Mouse (Mus musculus): ENCODE results near the gene Glp2r. TPM values are rescaled to one million over a fixed set of nuclear protein-coding genes. Genes with fewer than 3 reads are reported as not detected.

Gene Glp2r
- polyA plus RNA-seq, 1 experiment from 2014 or later = not detected

DNA sequence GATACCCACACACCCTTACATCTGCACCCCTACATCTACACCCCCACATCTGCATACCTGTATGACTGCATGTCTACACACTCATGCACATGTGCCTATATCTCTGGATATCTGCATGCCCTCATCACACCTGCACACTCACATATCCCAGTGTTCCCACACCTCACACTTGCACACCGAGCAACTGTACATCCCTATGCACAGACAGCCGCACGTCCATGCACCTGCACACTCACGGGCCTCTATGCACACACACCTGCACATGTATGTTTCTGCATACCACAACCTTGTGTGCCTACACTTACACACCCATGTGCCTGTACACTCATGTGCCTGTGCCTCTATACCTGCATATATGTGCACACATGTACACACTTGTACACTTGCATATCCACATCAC, 107.5 kb downstream of the Glp2r start:
- Histone ChIP-seq H3K4me1 (ENCODE audit: control insufficient read depth, insufficient read depth, low read length) (peaks cover 8% of the 10 kb centered on the region), H3K4me2 (ENCODE audit: low read depth, low read length) (no peak overlapping the region), H3K27me3 (replicated peaks; ENCODE audit: control insufficient read depth, insufficient read depth, low read length) (no peaks in the 10 kb centered on the region), H3K36me3 (ENCODE audit: control insufficient read depth, insufficient read depth, low read length) (no peaks in the 10 kb centered on the region), H3K9me3 (ENCODE audit: control insufficient read depth, low read length) (no peaks in the 10 kb centered on the region), H3K9ac (ENCODE audit: low read depth, low read length) (no peak overlapping the region), H3K27ac (replicated peaks; ENCODE audit: low read depth, low read length) (no peak overlapping the region), H3K4me3 (ENCODE audit: low read depth, low read length) (no peak overlapping the region)
- DNase-seq (ENCODE audit: low spot score) (no peak), ATAC-seq (ENCODE audit: low read depth) (no peak)
- whole genome bisulfite sequencing = 91% methylated on average over 4 of the region's 4 CpGs

DNA sequence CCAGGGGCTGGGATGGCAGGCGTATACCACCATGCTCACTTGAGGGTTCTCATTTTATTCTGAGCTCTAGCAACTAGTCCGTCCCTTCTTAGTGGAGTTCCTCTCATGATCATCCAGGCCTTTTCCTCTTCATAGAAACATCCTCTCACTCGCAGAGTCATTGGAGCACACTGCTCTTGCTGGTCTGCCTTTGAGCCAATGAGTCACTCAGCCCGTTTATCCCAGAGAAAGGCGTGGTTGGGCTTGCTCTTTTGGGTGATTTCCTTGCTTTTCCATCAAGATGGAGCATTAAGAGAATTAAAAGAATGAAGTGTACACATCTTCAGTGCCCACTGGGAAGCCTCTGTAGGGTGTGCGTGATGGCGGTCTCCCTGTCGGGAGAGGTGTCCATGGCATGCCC, 109.5 kb downstream of the Glp2r start:
- H3K4me2 ChIP-seq (ENCODE audit: low read depth, low read length) = no peak overlapping the region
- H3K4me1 ChIP-seq (ENCODE audit: control insufficient read depth, insufficient read depth, low read length) = no peaks in the 10 kb centered on the region
- WGBS = 89% methylated on average over 8 of the region's 8 CpGs
- DNase-seq (ENCODE audit: low spot score) (no peak), ATAC-seq (ENCODE audit: low read depth) (no peak)
- H3K9ac ChIP-seq (ENCODE audit: low read depth, low read length) = no peak overlapping the region
- H3K9me3 ChIP-seq (ENCODE audit: control insufficient read depth, low read length) = no peaks in the 10 kb centered on the region
- H3K36me3 ChIP-seq (ENCODE audit: control insufficient read depth, insufficient read depth, low read length) = no peaks in the 10 kb centered on the region
- H3K27ac ChIP-seq (replicated peaks; ENCODE audit: low read depth, low read length) = no peak overlapping the region
- no peak overlapping the region for H3K4me3 ChIP-seq (ENCODE audit: low read depth, low read length)
- H3K27me3 ChIP-seq (replicated peaks; ENCODE audit: control insufficient read depth, insufficient read depth, low read length) = no peaks in the 10 kb centered on the region

DNA sequence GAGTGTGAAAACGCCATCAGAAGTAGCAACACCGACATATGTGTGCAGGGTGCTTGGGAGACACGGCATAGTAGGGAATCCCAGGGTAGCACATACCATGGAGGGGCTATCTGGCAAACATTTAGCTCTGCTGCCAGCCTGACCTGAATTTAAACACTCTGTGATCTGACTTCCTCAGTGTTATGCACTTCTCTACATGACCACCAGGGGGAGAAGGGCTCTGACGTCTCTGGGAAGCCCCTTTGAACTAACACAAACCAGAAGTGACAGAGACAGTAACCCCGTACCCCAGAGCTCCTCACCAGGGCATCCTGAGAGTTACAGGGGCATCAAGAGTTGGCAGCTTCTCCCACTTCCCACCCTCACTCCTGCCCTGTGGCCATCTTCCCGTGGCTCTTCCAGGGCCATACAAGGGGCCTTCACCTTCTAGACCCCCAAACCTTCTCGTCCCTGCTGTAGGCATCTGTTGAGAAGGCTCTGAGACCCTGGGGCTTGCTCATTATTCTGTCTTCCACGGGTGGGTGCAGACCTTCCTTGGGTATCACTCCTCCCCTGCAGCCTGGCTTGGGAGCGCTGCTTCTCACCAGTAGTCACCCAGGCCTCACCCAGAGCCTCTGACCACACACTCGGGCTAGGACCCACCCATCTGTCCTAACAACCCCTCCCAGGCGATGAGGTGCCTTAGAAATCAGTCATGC, 113.1 kb downstream of the Glp2r start:
- Histone ChIP-seq H3K4me1 (ENCODE audit: control insufficient read depth, insufficient read depth, low read length) (peaks cover under 1% of the 10 kb centered on the region), H3K9me3 (ENCODE audit: control insufficient read depth, low read length) (no peaks in the 10 kb centered on the region), H3K9ac (ENCODE audit: low read depth, low read length) (no peak overlapping the region), H3K27ac (replicated peaks; ENCODE audit: low read depth, low read length) (no peak overlapping the region), H3K4me2 (ENCODE audit: low read depth, low read length) (no peak overlapping the region), H3K36me3 (ENCODE audit: control insufficient read depth, insufficient read depth, low read length) (no peaks in the 10 kb centered on the region), H3K4me3 (ENCODE audit: low read depth, low read length) (no peak overlapping the region), H3K27me3 (replicated peaks; ENCODE audit: control insufficient read depth, insufficient read depth, low read length) (no peaks in the 10 kb centered on the region)
- ATAC-seq (ENCODE audit: low read depth) = no peak
- DNase-seq (ENCODE audit: low spot score) = no peak
- 48% methylated on average over 11 of the region's 11 CpGs for WGBS

DNA sequence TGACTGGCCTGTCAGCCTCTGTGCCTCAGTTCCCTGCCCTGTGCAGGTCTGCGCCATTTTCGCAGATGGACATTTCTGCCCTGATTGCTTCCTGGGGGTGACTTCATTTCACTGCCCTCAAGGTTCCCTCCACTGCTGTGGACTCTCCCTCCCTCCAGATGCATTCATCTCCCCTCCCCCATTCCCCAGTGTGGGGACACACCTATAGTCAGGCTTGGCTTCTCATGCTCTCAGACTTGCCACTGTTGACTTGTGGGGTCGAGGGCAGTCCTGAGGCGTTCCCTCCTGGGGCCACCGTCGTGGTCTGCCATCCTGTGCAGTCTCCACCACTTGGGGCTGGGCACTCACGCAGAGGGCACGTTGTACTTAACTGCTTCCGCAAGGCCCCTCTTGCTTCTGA, 114.1 kb downstream of the Glp2r start:
- Histone ChIP-seq H3K4me2 (ENCODE audit: low read depth, low read length) (no peak overlapping the region), H3K9ac (ENCODE audit: low read depth, low read length) (no peak overlapping the region), H3K9me3 (ENCODE audit: control insufficient read depth, low read length) (no peaks in the 10 kb centered on the region), H3K36me3 (ENCODE audit: control insufficient read depth, insufficient read depth, low read length) (no peaks in the 10 kb centered on the region), H3K4me1 (ENCODE audit: control insufficient read depth, insufficient read depth, low read length) (peaks cover 5% of the 10 kb centered on the region), H3K27me3 (replicated peaks; ENCODE audit: control insufficient read depth, insufficient read depth, low read length) (no peaks in the 10 kb centered on the region), H3K27ac (replicated peaks; ENCODE audit: low read depth, low read length) (no peak overlapping the region), H3K4me3 (ENCODE audit: low read depth, low read length) (no peak overlapping the region)
- ATAC-seq (ENCODE audit: low read depth) = no peak
- WGBS = 80% methylated on average over 9 of the region's 9 CpGs
- no peak for DNase-seq (ENCODE audit: low spot score)

DNA sequence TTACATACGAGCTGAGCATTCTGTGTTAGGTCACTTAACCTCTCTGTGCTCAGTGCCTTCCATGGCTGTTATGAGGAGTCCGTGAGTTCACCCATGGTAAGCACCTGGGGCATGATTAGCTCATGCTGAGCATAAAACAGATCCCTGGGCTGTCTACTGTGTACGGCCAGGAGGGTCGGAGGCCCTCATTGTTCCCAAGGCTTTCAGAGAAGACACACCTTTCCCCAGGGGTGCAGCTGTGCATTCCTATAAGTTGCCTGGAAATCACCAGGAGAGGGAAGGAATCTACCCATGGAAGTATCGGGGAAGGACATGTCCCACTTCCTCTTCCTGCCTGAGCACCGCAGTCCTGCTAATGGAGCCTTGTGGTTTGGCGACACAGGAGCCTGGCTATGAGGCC, 114.6 kb downstream of the Glp2r start:
- H3K4me1 ChIP-seq (ENCODE audit: control insufficient read depth, insufficient read depth, low read length) = peaks cover 5% of the 10 kb centered on the region
- H3K4me2 ChIP-seq (ENCODE audit: low read depth, low read length) = no peak overlapping the region
- no peak overlapping the region for H3K4me3 ChIP-seq (ENCODE audit: low read depth, low read length)
- H3K9me3 ChIP-seq (ENCODE audit: control insufficient read depth, low read length) = no peaks in the 10 kb centered on the region
- no peaks in the 10 kb centered on the region for H3K27me3 ChIP-seq (replicated peaks; ENCODE audit: control insufficient read depth, insufficient read depth, low read length)
- 70% methylated on average over 7 of the region's 7 CpGs for WGBS
- no peak for ATAC-seq (ENCODE audit: low read depth)
- no peak for DNase-seq (ENCODE audit: low spot score)
- H3K9ac ChIP-seq (ENCODE audit: low read depth, low read length) = no peak overlapping the region
- no peak overlapping the region for H3K27ac ChIP-seq (replicated peaks; ENCODE audit: low read depth, low read length)
- H3K36me3 ChIP-seq (ENCODE audit: control insufficient read depth, insufficient read depth, low read length) = no peaks in the 10 kb centered on the region

DNA sequence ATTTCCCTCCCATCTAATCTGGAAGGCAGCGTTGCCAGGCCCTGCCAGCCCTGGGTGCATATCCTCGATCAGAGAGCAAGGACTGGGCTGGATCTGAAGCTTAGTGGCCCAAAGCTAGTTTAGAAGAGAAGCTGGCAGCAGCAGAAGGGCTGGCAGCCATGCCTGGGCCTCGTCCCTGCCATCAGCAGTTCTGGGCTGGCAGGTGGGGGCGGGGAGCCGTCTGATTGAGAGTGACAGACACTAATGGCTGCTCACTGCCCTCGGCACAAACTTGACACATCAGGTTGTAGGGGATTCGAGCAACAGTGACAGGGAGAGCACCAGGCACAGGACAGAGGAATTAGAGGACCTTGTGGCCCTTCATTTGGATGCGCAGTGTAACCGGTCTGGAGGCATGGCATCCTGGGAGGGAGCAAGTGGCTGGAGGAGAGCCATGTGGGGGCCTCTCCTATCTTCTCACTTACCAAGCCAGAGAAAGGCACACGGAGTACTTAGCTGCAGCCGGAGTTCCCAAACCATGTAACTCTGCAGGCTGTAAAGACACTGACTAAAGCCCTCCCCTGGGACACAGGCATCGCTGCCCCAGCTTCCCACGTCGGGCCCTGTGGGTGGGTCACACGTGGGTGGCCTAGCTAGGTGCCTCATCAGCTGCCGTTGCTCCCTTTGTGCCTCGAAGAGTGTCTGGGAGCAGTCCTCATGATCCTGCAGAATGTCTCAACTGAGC, 115.6 kb downstream of the Glp2r start:
- Histone ChIP-seq H3K27me3 (replicated peaks; ENCODE audit: control insufficient read depth, insufficient read depth, low read length) (no peaks in the 10 kb centered on the region), H3K9me3 (ENCODE audit: control insufficient read depth, low read length) (no peaks in the 10 kb centered on the region), H3K4me3 (ENCODE audit: low read depth, low read length) (no peak overlapping the region), H3K36me3 (ENCODE audit: control insufficient read depth, insufficient read depth, low read length) (no peaks in the 10 kb centered on the region), H3K27ac (replicated peaks; ENCODE audit: low read depth, low read length) (no peak overlapping the region), H3K4me1 (ENCODE audit: control insufficient read depth, insufficient read depth, low read length) (peaks cover 5% of the 10 kb centered on the region), H3K4me2 (ENCODE audit: low read depth, low read length) (no peak overlapping the region), H3K9ac (ENCODE audit: low read depth, low read length) (no peak overlapping the region)
- no peak for DNase-seq (ENCODE audit: low spot score)
- WGBS = 69% methylated on average over 17 of the region's 17 CpGs
- no peak for ATAC-seq (ENCODE audit: low read depth)

DNA sequence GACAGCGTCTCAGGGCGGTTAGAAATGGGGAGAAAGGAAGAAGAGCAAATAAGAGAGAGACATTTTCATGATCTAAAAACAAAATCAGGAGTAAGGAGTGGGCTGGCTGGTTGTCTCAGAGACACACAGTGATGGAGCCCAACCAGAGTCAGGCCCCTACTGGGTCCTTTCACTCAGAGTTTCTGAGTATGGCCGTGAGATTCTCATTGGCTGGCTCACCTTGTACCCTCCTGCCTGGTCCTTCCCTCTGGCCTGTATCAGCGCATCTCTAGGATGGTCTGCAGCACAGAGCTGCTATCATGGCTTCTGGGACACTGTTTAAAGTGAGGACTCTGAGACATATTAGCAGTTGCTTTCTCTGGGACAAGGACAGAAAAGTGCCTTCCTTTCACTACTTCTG, 116.4 kb downstream of the Glp2r start:
- H3K27ac ChIP-seq (replicated peaks; ENCODE audit: low read depth, low read length) = no peak overlapping the region
- H3K9me3 ChIP-seq (ENCODE audit: control insufficient read depth, low read length) = no peaks in the 10 kb centered on the region
- 83% methylated on average over 4 of the region's 4 CpGs for WGBS
- H3K4me2 ChIP-seq (ENCODE audit: low read depth, low read length) = no peak overlapping the region
- no peak overlapping the region for H3K9ac ChIP-seq (ENCODE audit: low read depth, low read length)
- no peak overlapping the region for H3K4me3 ChIP-seq (ENCODE audit: low read depth, low read length)
- peaks cover 5% of the 10 kb centered on the region for H3K4me1 ChIP-seq (ENCODE audit: control insufficient read depth, insufficient read depth, low read length)
- no peaks in the 10 kb centered on the region for H3K36me3 ChIP-seq (ENCODE audit: control insufficient read depth, insufficient read depth, low read length)
- H3K27me3 ChIP-seq (replicated peaks; ENCODE audit: control insufficient read depth, insufficient read depth, low read length) = no peaks in the 10 kb centered on the region
- DNase-seq (ENCODE audit: low spot score) (no peak), ATAC-seq (ENCODE audit: low read depth) (no peak)

DNA sequence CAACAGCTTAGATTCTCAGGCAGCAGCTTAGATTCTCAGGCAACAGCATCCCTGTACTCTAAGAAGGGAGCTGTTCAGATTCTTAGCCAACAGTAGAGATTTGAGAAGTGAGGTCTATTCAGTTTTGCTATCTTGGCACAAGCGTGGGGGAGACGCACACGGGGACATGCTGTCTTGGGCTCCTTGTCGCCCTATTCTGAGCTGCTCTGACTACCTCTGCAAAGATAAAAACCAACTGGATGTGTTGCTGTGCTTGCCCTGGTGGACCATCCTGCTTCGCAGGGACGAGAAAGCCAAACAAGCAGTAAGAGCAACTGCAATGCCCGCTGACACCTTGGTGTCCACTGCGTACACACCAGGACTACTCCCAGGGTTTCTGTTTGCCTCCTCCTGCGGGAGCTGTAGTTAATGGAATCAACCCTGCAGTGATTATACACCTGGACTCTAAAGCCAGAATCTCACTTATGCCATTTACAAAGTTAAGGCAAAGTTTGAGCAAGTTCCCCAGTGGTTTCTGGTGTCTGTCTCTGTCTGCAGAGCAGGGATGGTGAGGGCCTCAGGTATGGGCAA, 117.3 kb downstream of the Glp2r start:
- 89% methylated on average over 9 of the region's 9 CpGs for WGBS
- Histone ChIP-seq H3K9ac (ENCODE audit: low read depth, low read length) (no peak overlapping the region), H3K36me3 (ENCODE audit: control insufficient read depth, insufficient read depth, low read length) (no peaks in the 10 kb centered on the region), H3K4me3 (ENCODE audit: low read depth, low read length) (no peak overlapping the region), H3K4me2 (ENCODE audit: low read depth, low read length) (no peak overlapping the region), H3K9me3 (ENCODE audit: control insufficient read depth, low read length) (no peaks in the 10 kb centered on the region), H3K27me3 (replicated peaks; ENCODE audit: control insufficient read depth, insufficient read depth, low read length) (no peaks in the 10 kb centered on the region), H3K4me1 (ENCODE audit: control insufficient read depth, insufficient read depth, low read length) (peaks cover 5% of the 10 kb centered on the region), H3K27ac (replicated peaks; ENCODE audit: low read depth, low read length) (no peak overlapping the region)
- ATAC-seq (ENCODE audit: low read depth) (no peak), DNase-seq (ENCODE audit: low spot score) (no peak)

All from embryonic facial prominence, embryonic 14.5 days (tissue).